Comparison of ENCODE assay signal across 17 mouse cellular contexts in genomic region chr11:59891854-59892253, GRCm38 (mm10). TPM values are rescaled to one million over a fixed set of nuclear protein-coding genes. Genes with fewer than 3 reads are reported as not detected.
DNase-seq lines count a peak whose midpoint lies in the region; ATAC-seq lines count a peak whose summit lies in the region.
"Had no signal": no experiment of that assay in that cellular context is flagged by ENCODE, and none has a peak within 500 bp of the region (broad histone marks: within the 10 kb centered on the region; RNA-seq: fewer than 3 reads in every experiment).

No protein-coding gene starts in this region.

- H3K9me3 ChIP-seq in hindbrain, embryonic 16.5 days (ENCODE audit: control insufficient read depth, low read length): no peaks in the 10 kb centered on the region
- H3K9me3 ChIP-seq in hindbrain, embryonic 12.5 days (replicated peaks): no peaks in the 10 kb centered on the region
- no peaks in the 10 kb centered on the region for H3K9me3 ChIP-seq in midbrain, embryonic 13.5 days
- H3K9me3 ChIP-seq: G1E; heart, embryonic 15.5 days had no signal

- intact Hi-C loops in left cerebral cortex, postnatal 10 days (cut with DNase I): no loop called here

- ATAC-seq in hindbrain, embryonic 16.5 days: peak; percentile 74
- no peak for ATAC-seq in hindbrain, embryonic 12.5 days (ENCODE audit: low FRiP score)
- ATAC-seq in midbrain, embryonic 13.5 days: peak; percentile 58; the same call in 1 of the 2 replicates
- ATAC-seq: CD4-positive, CD25-positive, alpha-beta regulatory T cell, adult 4 months had no signal

- no peaks in the 10 kb centered on the region for H3K27me3 ChIP-seq in hindbrain, embryonic 16.5 days (replicated peaks; ENCODE audit: control insufficient read depth, insufficient read depth, low read length)
- no peaks in the 10 kb centered on the region for H3K27me3 ChIP-seq in hindbrain, embryonic 12.5 days
- H3K27me3 ChIP-seq in midbrain, embryonic 13.5 days: no peaks in the 10 kb centered on the region
- H3K27me3 ChIP-seq: heart, embryonic 15.5 days; megakaryocyte, embryonic 14.5 days had no signal

- WGBS in hindbrain, embryonic 16.5 days: 48% methylated on average over 6 of the region's 6 CpGs
- WGBS in hindbrain, embryonic 12.5 days: 67% methylated on average over 6 of the region's 6 CpGs
- WGBS in midbrain, embryonic 13.5 days: 64% methylated on average over 6 of the region's 6 CpGs

- H3K4me2 ChIP-seq in hindbrain, embryonic 16.5 days (ENCODE audit: low read length): no peak overlapping the region
- H3K4me2 ChIP-seq in hindbrain, embryonic 12.5 days (replicated peaks): no peak overlapping the region
- H3K4me2 ChIP-seq in midbrain, embryonic 13.5 days (replicated peaks): no peak overlapping the region
- H3K4me2 ChIP-seq: heart, embryonic 15.5 days; liver, embryonic 11.5 days had no signal

- H3K4me3 ChIP-seq in hindbrain, embryonic 16.5 days (ENCODE audit: low read length): no peak overlapping the region
- no peak overlapping the region for H3K4me3 ChIP-seq in hindbrain, embryonic 12.5 days
- no peak overlapping the region for H3K4me3 ChIP-seq in midbrain, embryonic 13.5 days (replicated peaks)
- H3K4me3 ChIP-seq: heart, embryonic 15.5 days; megakaryocyte, embryonic 14.5 days had no signal

- H3K36me3 ChIP-seq in hindbrain, embryonic 16.5 days (ENCODE audit: control insufficient read depth, insufficient read depth, low read length): no peaks in the 10 kb centered on the region
- no peaks in the 10 kb centered on the region for H3K36me3 ChIP-seq in hindbrain, embryonic 12.5 days
- H3K36me3 ChIP-seq in midbrain, embryonic 13.5 days: no peaks in the 10 kb centered on the region
- H3K36me3 ChIP-seq: G1E; heart, embryonic 15.5 days had no signal

- no peaks in the 10 kb centered on the region for H3K4me1 ChIP-seq in hindbrain, embryonic 16.5 days (ENCODE audit: control insufficient read depth, insufficient read depth, low read depth, low read length)
- H3K4me1 ChIP-seq in hindbrain, embryonic 12.5 days: no peaks in the 10 kb centered on the region
- peaks cover 5% of the 10 kb centered on the region; the same call in 1 of the 2 replicates for H3K4me1 ChIP-seq in midbrain, embryonic 13.5 days (replicated peaks)

- H3K9ac ChIP-seq in hindbrain, embryonic 16.5 days (ENCODE audit: low read depth, low read length): no peak overlapping the region
- no peak overlapping the region for H3K9ac ChIP-seq in hindbrain, embryonic 12.5 days
- no peak overlapping the region for H3K9ac ChIP-seq in midbrain, embryonic 13.5 days (replicated peaks)
- H3K9ac ChIP-seq: heart, embryonic 15.5 days had no signal

- H3K27ac ChIP-seq in hindbrain, embryonic 16.5 days (ENCODE audit: low read depth, low read length): no peak overlapping the region
- H3K27ac ChIP-seq in hindbrain, embryonic 12.5 days: no peak overlapping the region
- H3K27ac ChIP-seq in midbrain, embryonic 13.5 days: no peak overlapping the region
- H3K27ac ChIP-seq: heart, embryonic 15.5 days had no signal

- DNase-seq in cerebellum, postnatal 10 days: peak; percentile 60 to 68
- no peak for DNase-seq in cerebellum, postnatal 36 days
- DNase-seq in 3T3-L1 (ENCODE audit: low read depth, low spot score): peak; percentile 7
- no peak for DNase-seq in adrenal gland, postnatal 36 days
- DNase-seq in left cerebral cortex, postnatal 10 days (ENCODE audit: extremely low spot score in 1 of 2, low spot score in 2 of 2): no peak
- DNase-seq: cerebellum, adult 9-11 months; heart, adult 18-20 months; kidney, adult 11 months; lung, adult 18-20 months had no signal

RNA-seq across cellular contexts. Expression of gene Cops3, which starts 52.2 kb away (rescaled TPM):
- polyA plus RNA-seq in hindbrain, embryonic 16.5 days (2015; fragmentation: Nextera tagmentation; extraction: Ambion mirVana): 178 and 181 TPM in 2 replicates
- polyA plus RNA-seq in hindbrain, embryonic 12.5 days (2016; fragmentation: Nextera tagmentation; extraction: Ambion mirVana): 205 and 207 TPM in 2 replicates
- polyA plus RNA-seq in midbrain, embryonic 13.5 days (2015; fragmentation: Nextera tagmentation; extraction: Ambion mirVana): 218 and 223 TPM in 2 replicates
- 100 to 1,000 TPM in 1 of 2 experiments, 10 to 100 TPM in 1; 85.2 to 108 TPM for total RNA-seq in adrenal gland, postnatal 36 days (2021)
- 10 to 100 TPM; 76.4 to 81.7 TPM for total RNA-seq in left cerebral cortex, postnatal 10 days (2021)

RNA-seq across cellular contexts. Expression of gene Nt5m, which starts 52.6 kb away (rescaled TPM):
- polyA plus RNA-seq in hindbrain, embryonic 16.5 days (2015; fragmentation: Nextera tagmentation; extraction: Ambion mirVana): 74.2 and 85.4 TPM in 2 replicates
- 44.1 and 47.7 TPM in 2 replicates for polyA plus RNA-seq in hindbrain, embryonic 12.5 days (2016; fragmentation: Nextera tagmentation; extraction: Ambion mirVana)
- polyA plus RNA-seq in midbrain, embryonic 13.5 days (2015; fragmentation: Nextera tagmentation; extraction: Ambion mirVana): 58.6 and 60.5 TPM in 2 replicates
- 10 to 100 TPM; 24.4 to 29.7 TPM for total RNA-seq in adrenal gland, postnatal 36 days (2021)
- 10 to 100 TPM; 51.8 to 54.3 TPM for total RNA-seq in left cerebral cortex, postnatal 10 days (2021)

RNA-seq across cellular contexts. Expression of gene Med9, which starts 56.2 kb away (rescaled TPM):
- 40.3 and 40.4 TPM in 2 replicates for polyA plus RNA-seq in hindbrain, embryonic 16.5 days (2015; fragmentation: Nextera tagmentation; extraction: Ambion mirVana)
- polyA plus RNA-seq in hindbrain, embryonic 12.5 days (2016; fragmentation: Nextera tagmentation; extraction: Ambion mirVana): 34.7 and 36.6 TPM in 2 replicates
- 34.1 and 34.9 TPM in 2 replicates for polyA plus RNA-seq in midbrain, embryonic 13.5 days (2015; fragmentation: Nextera tagmentation; extraction: Ambion mirVana)
- 10 to 100 TPM; 28.8 to 33.1 TPM for total RNA-seq in adrenal gland, postnatal 36 days (2021)
- 10 to 100 TPM; 29.3 to 29.9 TPM for total RNA-seq in left cerebral cortex, postnatal 10 days (2021)

Comparison
In these comparisons a context has a peak if more than half of its experiments do, and no peak if none do; other contexts are left out.
1. DNase-seq: peak in cerebellum, postnatal 10 days (2 of 2) and 3T3-L1 (single experiment); none in cerebellum, postnatal 36 days (0 of 2), adrenal gland, postnatal 36 days (0 of 2) and left cerebral cortex, postnatal 10 days (0 of 2).